Mouse (Mus musculus) neutrophil, adult 59 days (primary cell): Measurements from ENCODE around the gene 4921509C19Rik. TPM values are rescaled to one million over a fixed set of nuclear protein-coding genes. Genes with fewer than 3 reads are reported as not detected.

Experiments
- total RNA-seq, 2 experiments: library from RNA; stranded (reverse); gene quantifications; 1 replicate in 1 of 2; 2 replicates in 1 of 2; pipeline ENCODE4 v1.2.4; 2023

4921509C19Rik gene
- total RNA-seq = not detected

GRCm38 (mm10) chr2:151476053-151476452, at the start of gene 4921509C19Rik:
4921509C19Rik (minus strand) TSS chr2:151476153.

DNA sequence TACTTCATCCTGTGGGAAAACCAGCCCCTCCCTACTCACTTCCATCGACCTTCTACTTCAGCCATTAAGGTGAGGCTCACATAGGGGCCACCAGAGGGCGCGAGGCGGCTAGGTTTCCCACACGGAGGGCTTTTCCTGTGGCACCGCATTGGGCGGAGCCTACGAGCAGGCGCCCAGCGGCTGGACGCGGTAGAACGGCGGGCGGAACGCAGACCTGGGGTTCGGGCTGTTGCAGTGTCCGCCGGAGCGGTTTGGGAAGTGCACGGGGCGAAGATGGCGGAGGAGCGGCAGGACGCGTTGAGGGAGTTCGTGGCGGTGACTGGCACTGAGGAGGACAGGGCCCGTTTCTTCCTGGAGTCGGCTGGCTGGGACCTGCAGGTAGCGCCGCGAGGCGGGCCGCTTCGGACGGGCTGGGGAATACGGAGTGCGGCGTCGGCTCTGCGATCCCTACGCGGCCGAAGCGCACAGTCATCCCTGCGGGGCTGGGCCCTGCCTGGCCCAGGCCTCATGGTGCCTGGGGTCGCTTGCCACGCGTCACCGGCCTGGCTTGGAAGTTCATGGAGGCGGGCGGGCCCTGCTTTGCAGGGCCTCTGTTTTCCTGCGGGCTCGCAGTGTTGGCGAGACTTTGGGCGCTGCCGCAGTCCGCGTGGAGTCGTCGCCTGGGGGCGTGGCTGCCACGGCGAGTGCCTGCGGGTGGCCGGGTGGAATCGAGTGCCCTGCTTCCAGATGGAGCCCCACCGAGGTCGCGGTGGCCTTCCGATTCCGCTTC, 18.3 kb upstream of the 4921509C19Rik start, which contains the start of gene Nsfl1c:
TSS of gene Nsfl1c (plus strand) at position 148 of the 769 bp plus-strand sequence.

Other genes with a start within 250 kb of the 4921509C19Rik start
- gene Nsfl1c, start 18.0 kb upstream of the 4921509C19Rik start, total RNA-seq = 10 to 100 TPM; 37.6 to 45.7 TPM
- gene Fkbp1a, start 66.3 kb upstream of the 4921509C19Rik start, total RNA-seq = 10 to 100 TPM; 30.7 to 46.9 TPM
- gene Sdcbp2, start 96.5 kb upstream of the 4921509C19Rik start, total RNA-seq = not detected
- gene Snph, start 156.4 kb upstream of the 4921509C19Rik start, total RNA-seq = 1 to 10 TPM; 5.1 to 7.6 TPM
- not detected for gene Rad21l, start 192.4 kb upstream of the 4921509C19Rik start, total RNA-seq
- not detected for gene Tmem74b, start 225.9 kb upstream of the 4921509C19Rik start, total RNA-seq